Mouse (Mus musculus) spleen, postnatal 36 days (tissue): ENCODE results near the gene Lonp2.

Experiments
- DNase-seq, 2 experiments: peaks; one replicate each; pipeline ENCODE4 v3.0.0; 2022; ENCODE audit warnings: low spot score in 2 of 2, mixed read lengths in 1 of 2

Gene Lonp2

GRCm38 (mm10) chr8:86623551-86623910 lies 312 bp upstream of the Lonp2 start:
- DNase-seq: no peak

GRCm38 (mm10) chr8:86624915-86625314 lies 1.1 kb downstream of the Lonp2 start:
- no peak for DNase-seq

DNA sequence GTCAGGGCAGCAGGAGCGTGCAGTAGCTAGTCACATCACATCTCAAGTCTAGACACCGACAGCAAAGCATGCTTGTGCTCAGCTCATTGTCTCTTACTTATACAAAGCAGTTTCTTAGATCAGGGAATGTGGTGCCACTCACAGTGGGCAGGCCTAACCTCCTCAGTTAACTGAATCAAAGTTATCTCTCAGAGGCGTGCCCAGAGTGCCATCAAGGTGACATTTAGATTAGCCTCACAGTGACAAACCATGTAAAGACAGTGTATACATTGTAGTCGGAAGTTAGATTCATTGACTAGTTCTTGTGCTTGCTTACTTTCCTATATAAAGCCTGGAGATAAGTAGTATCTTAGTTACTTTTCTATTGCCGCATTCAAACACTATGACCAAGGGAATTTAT lies 6.4 kb downstream of the Lonp2 start:
- no peak for DNase-seq

GRCm38 (mm10) chr8:86631395-86631794 lies 7.6 kb downstream of the Lonp2 start:
- DNase-seq: no peak

DNA sequence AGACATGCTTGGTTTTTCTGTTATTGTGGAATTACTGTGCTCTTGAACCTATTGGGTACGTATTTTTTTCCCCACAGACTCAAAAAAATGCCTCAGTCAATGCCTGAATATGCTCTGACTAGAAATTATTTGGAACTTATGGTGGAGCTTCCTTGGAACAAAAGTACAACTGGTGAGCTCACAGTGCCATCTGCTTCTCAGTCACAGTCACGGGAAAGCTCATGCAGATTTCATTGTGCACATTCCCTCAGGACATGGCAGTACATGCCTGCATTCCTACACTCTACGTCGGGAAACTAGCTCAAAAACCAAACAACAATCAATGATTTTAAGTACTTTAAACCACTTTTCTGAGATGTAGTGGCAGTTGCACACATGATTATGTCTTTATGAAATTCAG lies 14.0 kb downstream of the Lonp2 start:
- no peak for DNase-seq

DNA sequence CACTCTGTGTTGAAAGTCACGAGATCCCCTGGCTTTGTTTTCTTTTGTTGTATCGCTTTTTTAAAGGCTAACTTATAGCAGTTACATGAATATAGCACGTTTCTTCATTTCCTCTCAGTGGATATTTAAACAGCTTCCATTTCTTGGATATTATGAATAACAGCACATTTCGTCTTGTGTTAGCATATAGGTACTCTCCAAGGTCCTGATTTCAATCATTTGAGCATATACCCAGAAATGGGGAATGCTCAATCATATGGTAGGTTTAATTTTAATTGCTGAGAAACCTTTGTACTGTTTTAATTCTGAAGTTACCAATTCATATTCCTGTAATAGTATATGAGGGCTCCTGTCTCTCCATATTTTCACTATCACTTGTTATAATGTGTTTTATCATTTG lies 15.1 kb downstream of the Lonp2 start:
- DNase-seq: no peak

- no peak for DNase-seq
Observed at GRCm38 (mm10) chr8:86642682-86643081, 18.8 kb downstream of the Lonp2 start.

- no peak for DNase-seq
Observed at GRCm38 (mm10) chr8:86644661-86645060, 20.8 kb downstream of the Lonp2 start.

GRCm38 (mm10) chr8:86647771-86648170 lies 23.9 kb downstream of the Lonp2 start:
- DNase-seq: no peak

DNA sequence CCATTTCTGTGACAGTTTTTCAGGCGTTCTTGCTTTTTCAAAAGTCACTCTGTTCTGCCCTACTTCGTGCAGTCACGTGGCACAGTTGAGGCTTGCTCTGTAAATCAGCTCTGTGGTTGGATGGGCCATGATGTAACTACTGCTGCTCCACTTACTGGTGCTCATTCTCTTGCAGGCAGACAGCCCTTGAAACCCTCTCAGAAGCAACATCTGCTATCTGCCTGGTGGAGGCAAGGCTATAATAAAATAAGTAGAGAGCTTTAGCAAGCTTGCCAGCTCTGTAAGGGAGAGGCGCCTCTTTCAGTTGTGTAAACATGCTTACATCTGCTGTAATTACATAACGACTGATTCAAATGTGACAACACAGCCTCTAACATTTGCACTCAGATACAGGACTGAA lies 27.6 kb downstream of the Lonp2 start:
- no peak for DNase-seq

DNA sequence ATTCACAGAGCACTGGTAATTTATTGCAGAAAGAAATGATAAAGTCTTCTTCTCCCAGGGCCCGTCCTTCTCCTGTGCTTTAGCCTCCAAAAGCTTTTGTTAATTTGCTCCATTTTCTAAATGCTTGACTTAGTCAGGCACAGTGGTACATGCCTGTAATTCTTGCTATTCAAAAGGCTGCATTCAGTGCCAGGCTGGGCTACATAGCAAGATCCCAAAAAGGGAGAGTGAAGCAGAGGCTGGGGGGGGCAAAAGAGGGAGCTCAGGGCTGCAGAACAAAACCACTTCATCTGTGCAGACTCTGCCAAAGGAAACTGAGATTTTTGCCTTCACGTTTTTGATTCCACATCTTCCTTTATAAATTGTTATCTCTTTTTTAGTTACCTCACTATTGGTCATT lies 28.7 kb downstream of the Lonp2 start:
- no peak for DNase-seq

DNA sequence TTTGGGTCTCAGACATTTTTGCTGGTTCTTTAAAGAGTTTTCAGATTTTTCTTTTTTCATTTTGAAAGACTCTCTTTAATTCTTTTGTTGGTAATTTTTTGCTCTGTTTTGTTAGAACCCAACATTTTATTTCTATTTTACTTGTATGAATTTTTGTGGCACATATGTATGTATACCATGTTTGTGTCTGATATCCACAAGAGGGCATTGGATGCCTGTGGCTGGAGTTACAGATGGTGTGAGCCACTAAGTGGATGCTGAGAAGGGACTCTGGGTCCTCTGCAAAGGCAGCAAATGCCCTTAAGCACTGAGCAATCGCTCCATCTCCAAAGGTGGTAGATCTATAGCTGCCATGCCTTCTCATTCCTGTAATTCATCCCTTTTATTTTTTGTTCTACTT lies 30.7 kb downstream of the Lonp2 start:
- DNase-seq: no peak

GRCm38 (mm10) chr8:86668750-86669149 lies 44.9 kb downstream of the Lonp2 start:
- no peak for DNase-seq

- DNase-seq: no peak
Observed at GRCm38 (mm10) chr8:86669259-86669658, 45.4 kb downstream of the Lonp2 start.

DNA sequence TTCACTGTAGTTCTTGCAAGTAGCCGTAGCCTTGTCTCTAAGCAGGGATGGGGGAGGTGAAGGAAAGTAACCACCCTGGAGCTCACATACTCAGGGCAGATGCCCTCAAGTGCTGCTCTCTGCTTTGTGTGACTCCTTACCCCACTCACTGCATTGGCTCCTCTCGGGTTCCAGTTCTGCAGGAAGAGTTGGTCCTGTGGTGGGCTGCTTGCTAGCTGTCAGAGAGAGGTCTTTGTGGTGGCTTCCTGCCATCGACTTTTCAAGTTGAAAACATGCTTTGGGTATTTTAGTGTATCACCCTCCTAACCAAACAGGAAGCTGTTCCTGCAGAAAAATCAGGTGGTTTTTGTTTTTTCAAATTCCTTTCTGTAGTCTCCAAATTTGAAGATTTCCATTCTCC lies 62.8 kb downstream of the Lonp2 start:
- DNase-seq: peak; percentile 38 to 41

DNA sequence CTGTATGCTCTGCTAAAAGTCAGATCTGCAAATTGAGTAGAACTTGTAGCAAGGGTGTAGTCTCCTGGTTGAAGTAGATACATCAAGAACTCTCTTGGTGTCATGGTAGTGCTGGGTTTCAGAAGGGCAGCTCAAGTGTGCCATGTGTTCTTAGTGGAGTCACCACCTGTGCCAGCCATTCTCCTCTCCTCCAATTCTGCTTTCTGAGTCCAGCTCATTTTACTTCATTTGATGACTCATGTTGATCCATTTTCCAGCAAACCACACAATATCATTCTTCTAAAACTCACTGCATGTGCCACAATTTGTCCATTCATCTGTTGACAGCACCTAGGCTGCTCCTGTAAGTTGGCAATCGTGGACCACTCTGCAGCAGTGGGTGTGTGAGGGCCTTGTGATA lies 68.3 kb downstream of the Lonp2 start:
- DNase-seq: no peak

GRCm38 (mm10) chr8:86694011-86694410 lies 70.2 kb downstream of the Lonp2 start:
- DNase-seq: no peak

GRCm38 (mm10) chr8:86695703-86696102 lies 71.9 kb downstream of the Lonp2 start:
- DNase-seq: no peak

DNA sequence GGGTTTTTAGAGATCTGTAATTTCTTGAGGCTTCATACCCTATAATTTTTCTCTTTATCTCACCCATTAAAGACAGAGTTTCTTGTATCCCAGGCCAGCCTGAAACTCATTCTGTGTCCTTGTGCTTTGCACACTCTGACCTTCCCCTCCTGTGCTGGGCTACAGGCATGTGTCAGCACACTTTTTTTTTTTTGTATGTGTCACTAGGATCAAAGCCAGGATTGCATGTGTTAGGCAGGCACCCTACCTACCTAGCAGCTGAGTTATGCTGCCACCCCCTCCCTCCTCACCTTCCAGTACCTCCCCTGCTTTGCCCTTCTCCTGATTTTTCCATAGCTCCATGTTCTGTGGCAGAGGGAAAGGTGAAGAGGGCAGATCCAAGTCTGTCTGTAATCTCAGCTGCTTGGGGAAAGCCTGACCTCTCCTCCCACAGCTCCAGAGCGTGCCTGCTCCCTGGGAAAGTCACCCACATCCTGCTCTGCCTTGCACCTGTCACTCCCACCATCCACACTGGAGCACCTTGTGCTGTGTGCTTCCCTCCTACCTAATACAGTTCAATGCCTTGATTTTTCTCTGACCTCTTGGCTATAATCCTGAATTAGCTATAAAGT lies 75.1 kb downstream of the Lonp2 start:
- DNase-seq: no peak

- peak; percentile 6 to 26 for DNase-seq
Observed at GRCm38 (mm10) chr8:86699471-86699870, 75.6 kb downstream of the Lonp2 start.

DNA sequence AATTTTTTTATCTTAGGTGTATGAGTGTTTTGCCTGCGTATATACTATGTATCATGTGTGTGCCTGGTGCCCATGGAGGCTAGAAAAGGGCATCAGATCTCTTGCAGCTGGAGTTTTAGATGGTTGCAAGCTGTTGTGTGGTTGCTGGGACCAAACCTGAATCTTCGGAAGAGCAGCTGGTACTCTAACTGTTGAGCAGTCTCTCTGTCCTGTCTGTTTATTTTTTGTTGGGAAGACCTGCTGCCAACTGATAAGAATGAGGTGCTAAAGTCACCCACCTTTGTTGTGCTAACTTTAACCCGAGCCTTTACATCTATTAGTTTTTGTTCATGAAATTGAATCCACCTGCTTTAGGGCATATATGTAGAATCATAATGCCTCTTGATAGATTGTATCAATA lies 78.6 kb downstream of the Lonp2 start:
- no peak for DNase-seq

DNA sequence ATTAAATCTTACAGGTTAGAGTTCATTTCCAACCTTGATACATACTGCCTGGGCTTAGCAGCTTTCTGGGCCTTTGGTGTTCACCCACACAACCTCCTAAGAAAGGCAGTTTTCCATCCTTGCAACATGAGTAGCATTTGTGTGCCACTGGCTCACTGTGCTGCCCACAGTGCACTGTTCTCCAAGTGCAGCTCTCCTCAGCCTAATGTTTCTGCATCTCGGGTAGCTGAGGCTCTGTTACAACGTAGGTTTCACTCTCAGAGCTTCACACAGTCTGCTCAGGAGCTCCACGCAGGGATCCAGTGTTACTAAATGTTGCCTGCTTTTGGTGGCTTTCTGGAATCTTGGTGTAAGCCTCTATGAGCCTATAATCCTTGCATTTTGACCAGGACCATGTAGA lies 81.5 kb downstream of the Lonp2 start:
- no peak for DNase-seq

DNA sequence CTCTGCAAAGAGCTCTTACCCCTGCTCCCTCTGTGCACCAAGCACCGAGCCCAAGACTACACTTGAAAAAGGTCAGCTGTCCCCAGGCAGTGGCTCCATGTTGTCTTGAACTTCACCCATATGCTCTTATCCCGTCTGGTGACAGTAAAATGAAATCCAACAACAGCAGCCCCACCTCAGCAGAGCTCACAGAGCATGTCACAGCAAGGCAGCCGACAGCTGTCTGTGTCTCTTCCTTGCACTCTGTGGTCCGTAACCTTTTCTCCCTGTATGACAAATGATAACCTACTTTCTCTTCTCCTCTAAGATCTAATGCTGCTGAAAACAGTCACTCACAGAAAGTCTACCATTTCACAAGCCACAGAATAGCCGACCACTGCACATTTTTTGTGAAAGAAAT lies 82.9 kb downstream of the Lonp2 start:
- no peak for DNase-seq

DNA sequence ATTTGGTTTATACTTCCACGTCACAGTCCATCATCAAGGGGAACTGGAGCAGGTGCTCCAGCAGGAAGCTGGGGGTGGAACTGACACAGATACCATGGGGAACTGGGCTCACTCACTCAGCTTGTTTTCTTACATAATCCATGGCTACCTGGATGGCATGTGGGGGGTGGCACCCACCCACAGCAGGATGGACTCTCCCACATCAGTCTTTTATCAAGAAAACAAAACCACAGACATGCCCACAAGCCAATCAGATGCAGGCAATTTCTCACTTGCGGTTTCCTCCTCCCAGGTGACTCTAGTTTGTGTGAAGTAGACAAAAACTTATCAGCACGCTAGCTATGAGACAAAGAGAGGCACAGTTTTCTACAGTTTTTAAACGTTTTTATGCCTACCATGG lies 84.0 kb downstream of the Lonp2 start:
- DNase-seq: peak; percentile 62 to 65

- no peak for DNase-seq
Observed at GRCm38 (mm10) chr8:86712594-86712993, 88.8 kb downstream of the Lonp2 start.
